Mouse (Mus musculus): ENCODE results near the gene Armcx5.
"Not testable (repeated sequence)": the region's sequence is repeated elsewhere in the genome, so short reads cannot be mapped to it uniquely, and the experiment has no call there.

GRCm38 (mm10) chrX:135796305-135797211 is 54.0 kb downstream of the Armcx5 start:
- not testable (repeated sequence) for TF ChIP-seq CTCF (IDR thresholded peaks at IDR 0.05; ENCODE audit: borderline replicate concordance, extremely low read depth, insufficient read depth, insufficient read length)
- 0 out of 2 replicates have a peak, but pooled peaks have one; percentile 1 for TF ChIP-seq POLR2A (IDR thresholded peaks at IDR 0.05; ENCODE audit: borderline replicate concordance, extremely low read depth, insufficient read depth, insufficient read length, poor library complexity, severe bottlenecking)
